Mouse (Mus musculus): ENCODE data around the gene Raph1.

DNA sequence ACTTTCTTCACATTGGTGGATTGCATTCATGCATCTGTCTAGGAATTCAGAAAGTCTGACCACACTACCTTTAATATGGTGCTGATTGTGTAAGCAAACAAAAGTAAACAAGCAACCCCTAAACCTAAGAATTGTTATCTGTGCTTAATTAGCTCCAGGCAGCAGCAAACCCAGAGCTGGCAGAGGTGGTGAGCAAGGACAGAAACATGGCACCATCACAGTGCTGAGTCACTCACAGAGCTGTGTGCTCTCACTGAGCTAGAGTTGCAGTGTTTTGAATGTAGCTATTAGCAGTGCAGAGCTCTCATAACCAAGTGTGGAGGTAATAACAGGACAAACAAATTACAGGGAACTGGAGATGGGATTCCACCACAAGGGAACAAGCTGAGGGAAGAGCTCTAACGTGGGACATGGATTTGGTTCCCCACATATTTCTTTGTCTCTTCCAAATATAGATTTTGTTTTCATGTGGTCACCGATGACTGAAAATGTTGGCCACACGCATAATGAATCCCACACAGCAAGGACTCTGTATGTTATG, 37.6 kb upstream of the Raph1 start:
- no peak for TF ChIP-seq CTCF (IDR thresholded peaks at IDR 0.05)
- no peak for TF ChIP-seq POLR2A (IDR thresholded peaks at IDR 0.05; ENCODE audit: insufficient read depth, low read depth, low read length)
- TF ChIP-seq EP300 (IDR thresholded peaks at IDR 0.05; ENCODE audit: insufficient read depth, low read depth, low read length): no peak
